Mouse (Mus musculus): ENCODE results near the gene Col3a1. TPM values are rescaled to one million over a fixed set of nuclear protein-coding genes. Genes with fewer than 3 reads are reported as not detected.

Gene Col3a1
- total and polyA plus RNA-seq, 3 experiments: not detected

DNA sequence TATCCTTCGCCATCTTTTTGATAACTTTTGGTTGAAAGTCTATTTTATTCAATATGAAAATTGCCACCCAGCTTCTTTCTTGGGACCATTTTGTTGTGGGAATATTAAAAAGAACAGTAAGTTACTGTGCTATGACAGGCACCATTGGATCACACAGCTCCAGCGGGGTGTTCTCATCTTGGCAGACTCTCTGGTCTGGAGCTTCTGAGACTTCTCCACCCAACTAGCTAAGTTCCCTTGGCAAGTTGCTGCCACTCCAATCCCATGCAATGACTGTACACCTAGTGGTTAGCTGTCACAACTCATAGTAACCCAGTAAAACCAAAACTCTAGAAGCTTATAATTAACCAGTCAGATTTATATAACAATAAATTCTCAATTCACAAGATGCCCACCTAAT, 51.9 kb downstream of the Col3a1 start:
- dilution Hi-C loops (cut with MboI; ENCODE audit: extremely low pct_ligation_motif_present, extremely low pct_unique_long_range_greater_than_20kb, low sequenced_read_pairs) (no loop called here), in situ Hi-C loops (cut with MboI; ENCODE audit: low pct_ligation_motif_present, low pct_unique_long_range_greater_than_20kb, low sequenced_read_pairs) (no loop called here)
- no peak for DNase-seq (ENCODE audit: extremely low read depth)
- Histone ChIP-seq H3K4me2 (ENCODE audit: insufficient read depth, low read depth, poor library complexity, severe bottlenecking) (no peak overlapping the region), H3K4me3 (replicated peaks in 1 of 3; ENCODE audit: low read depth in 2 of 3, low read length in 2 of 3, poor library complexity in 1 of 3) (no peak overlapping the region), H3K27me3 (replicated peaks) (no peaks in the 10 kb centered on the region), H3K79me2 (replicated peaks; ENCODE audit: control insufficient read depth, extremely low read depth, insufficient read depth, poor library complexity, severe bottlenecking) (no peaks in the 10 kb centered on the region), H3K27ac (ENCODE audit: insufficient read depth, low read depth) (no peak overlapping the region), H3K4me1 (ENCODE audit: control insufficient read depth in 1 of 2, insufficient read depth in 2 of 2) (no peaks in the 10 kb centered on the region), H3K9ac (ENCODE audit: insufficient read depth, low read depth) (no peak overlapping the region), H3K36me3 (replicated peaks in 1 of 2; ENCODE audit: control insufficient read depth in 1 of 2, insufficient read depth in 1 of 2, low read length in 1 of 2) (no peaks in the 10 kb centered on the region), H3K9me3 (replicated peaks; ENCODE audit: low read length) (no peaks in the 10 kb centered on the region)
- TF ChIP-seq SIN3A (IDR thresholded peaks at IDR 0.05; ENCODE audit: low read length) (no peak), RAD21 (IDR thresholded peaks at IDR 0.05; ENCODE audit: low read depth, low read length) (no peak), CHD1 (IDR thresholded peaks at IDR 0.05; ENCODE audit: low read depth, low read length) (no peak), BHLHE40 (IDR thresholded peaks at IDR 0.05; ENCODE audit: low read depth, low read length) (no peak)

DNA sequence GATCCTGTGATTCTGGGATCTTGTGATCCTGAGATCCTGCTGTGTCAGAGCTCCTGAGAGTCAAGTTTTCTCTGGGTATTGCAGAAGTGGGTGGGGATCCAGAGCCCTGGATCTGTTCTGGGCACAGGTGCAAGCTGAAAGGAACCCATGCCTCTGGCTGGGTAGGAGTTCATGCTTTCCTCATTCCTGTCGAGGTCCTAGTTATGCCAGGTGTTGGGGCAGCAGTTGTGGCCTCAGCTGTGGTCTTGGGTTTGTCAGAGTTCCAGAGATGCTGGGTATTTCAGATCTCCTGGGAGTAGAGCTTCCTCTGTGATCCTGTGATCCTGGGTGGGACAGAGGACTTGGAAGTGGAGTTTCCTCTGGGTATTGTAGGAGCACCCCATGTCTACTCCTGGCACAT, 54.1 kb downstream of the Col3a1 start:
- no peaks in the 10 kb centered on the region for H3K9me3 ChIP-seq (replicated peaks; ENCODE audit: low read length)
- H3K36me3 ChIP-seq (replicated peaks in 1 of 2; ENCODE audit: control insufficient read depth in 1 of 2, insufficient read depth in 1 of 2, low read length in 1 of 2): no peaks in the 10 kb centered on the region
- H3K4me1 ChIP-seq (ENCODE audit: control insufficient read depth in 1 of 2, insufficient read depth in 2 of 2): no peaks in the 10 kb centered on the region
- dilution Hi-C loops (cut with MboI; ENCODE audit: extremely low pct_ligation_motif_present, extremely low pct_unique_long_range_greater_than_20kb, low sequenced_read_pairs): no loop called here
- TF ChIP-seq MAFK (IDR thresholded peaks at IDR 0.05; ENCODE audit: insufficient replicate concordance, low read length) (no peak), GABPA (IDR thresholded peaks at IDR 0.05; ENCODE audit: insufficient replicate concordance, low read depth, low read length) (no peak), KAT2A (IDR thresholded peaks at IDR 0.05; ENCODE audit: insufficient replicate concordance, low read length) (no peak), TBP (conservative IDR thresholded peaks at IDR 0.05; ENCODE audit: low read depth, low read length) (no peak), ZC3H11A (IDR thresholded peaks at IDR 0.05; ENCODE audit: low read depth, low read length) (no peak), BHLHE40 (IDR thresholded peaks at IDR 0.05; ENCODE audit: low read depth, low read length) (no peak), POLR2A (IDR thresholded peaks at IDR 0.05; ENCODE audit: low read depth, low read length) (no peak), POLR2AphosphoS2 (IDR thresholded peaks at IDR 0.05; ENCODE audit: low read depth, low read length) (no peak), RAD21 (IDR thresholded peaks at IDR 0.05; ENCODE audit: low read depth, low read length) (no peak), ZMIZ1 (IDR thresholded peaks at IDR 0.05; ENCODE audit: low read depth, low read length) (no peak), CHD1 (IDR thresholded peaks at IDR 0.05; ENCODE audit: low read depth, low read length) (no peak), MYC (IDR thresholded peaks at IDR 0.05; ENCODE audit: low read depth, low read length) (no peak), USF2 (conservative IDR thresholded peaks at IDR 0.05; ENCODE audit: low read depth, low read length) (no peak)
- H3K4me3 ChIP-seq (replicated peaks in 1 of 3; ENCODE audit: low read depth in 2 of 3, low read length in 2 of 3, poor library complexity in 1 of 3): no peak overlapping the region
- H3K27me3 ChIP-seq (replicated peaks): no peaks in the 10 kb centered on the region
- no peak overlapping the region for H3K4me2 ChIP-seq (ENCODE audit: insufficient read depth, low read depth, poor library complexity, severe bottlenecking)
- no peak for DNase-seq (ENCODE audit: extremely low read depth)
- H3K79me2 ChIP-seq (replicated peaks; ENCODE audit: control insufficient read depth, extremely low read depth, insufficient read depth, poor library complexity, severe bottlenecking): no peaks in the 10 kb centered on the region
- in situ Hi-C loops (cut with MboI; ENCODE audit: low pct_ligation_motif_present, low pct_unique_long_range_greater_than_20kb, low sequenced_read_pairs): no loop called here
- no peak overlapping the region for H3K9ac ChIP-seq (ENCODE audit: insufficient read depth, low read depth)
- H3K27ac ChIP-seq (ENCODE audit: insufficient read depth, low read depth): no peak overlapping the region

Data from CH12.LX (cell line).